Mouse (Mus musculus) lung, embryonic 14.5 days (tissue): ENCODE results near the gene Chrm4. TPM values are rescaled to one million over a fixed set of nuclear protein-coding genes. Genes with fewer than 3 reads are reported as not detected.

Experiments
- ATAC-seq: fragments of 200-750 bp; cut with Nextera tagmentation; 2 replicates; pipeline ENCODE4 v1.8.0; 2017; ENCODE audit warnings: mild to moderate bottlenecking, moderate TSS enrichment, moderate library complexity; ENCODE audit not compliant: insufficient read depth
- DNase-seq: peaks from one replicate; pipeline ENCODE4 v3.0.0-alpha.2; 2015
- H3K27ac ChIP-seq: fragments of 300-500 bp; sonication (generic); 2 replicates; pipeline ENCODE4 v1.5.1; 2014; ENCODE audit warnings: low read depth, mild to moderate bottlenecking, moderate library complexity
- H3K27me3 ChIP-seq: fragments of 300-500 bp; sonication (generic); 2 replicates; pipeline ENCODE4 v1.6.1; 2014; ENCODE audit warnings: low read length, control low read depth; ENCODE audit not compliant: insufficient read depth
- H3K36me3 ChIP-seq: fragments of 300-500 bp; sonication (generic); 2 replicates; pipeline ENCODE4 v1.6.1; 2014; ENCODE audit warnings: control low read depth; ENCODE audit not compliant: insufficient read depth
- H3K4me1 ChIP-seq: fragments of 300-500 bp; sonication (generic); 2 replicates; pipeline ENCODE4 v1.6.1; 2014; ENCODE audit warnings: antibody characterized with exemption, control low read depth; ENCODE audit not compliant: insufficient read depth
- H3K4me2 ChIP-seq: fragments of 300-500 bp; sonication (generic); 2 replicates; pipeline ENCODE4 v1.6.1; 2014; ENCODE audit warnings: mild to moderate bottlenecking
- H3K4me3 ChIP-seq: fragments of 300-500 bp; sonication (generic); 2 replicates; pipeline ENCODE4 v1.5.1; 2014; ENCODE audit warnings: low read depth, low read length
- H3K9ac ChIP-seq: fragments of 300-500 bp; sonication (generic); 2 replicates; pipeline ENCODE4 v1.6.1; 2014
- H3K9me3 ChIP-seq: fragments of 300-500 bp; sonication (generic); 2 replicates; pipeline ENCODE4 v1.6.1; 2016; ENCODE audit warnings: low read depth, low read length, control low read depth
- CTCF ChIP-seq: IDR thresholded peaks from 2 replicates; pipeline ENCODE4 v1.5.1; 2016; ENCODE audit warnings: antibody characterized with exemption, low read depth
- WGBS: fragments of 180-500 bp; shearing (Covaris S2); extraction: QIAGEN DNeasy Blood & Tissue Kit; methylation state at CpG from one replicate; pipeline ENCODE4 v1.1.7; 2014; 5-methylcytosine and 5-hydroxymethylcytosine counted together
- polyA plus RNA-seq: library from polyadenylated mRNA; unstranded; fragments of >200 nt; fragmentation: Nextera tagmentation; extraction: Ambion mirVana; gene quantifications from 2 replicates; pipeline ENCODE4 v1.2.1, GENCODE M21; 2014

The Chrm4 gene
- polyA plus RNA-seq, 1 experiment from 2014 or later, result 0.33 TPM

GRCm38 (mm10) chr2:91933471-91933870, 6.4 kb downstream of the Chrm4 start:
- Histone ChIP-seq H3K9ac (no peak overlapping the region), H3K27ac (0 out of 2 replicates have a peak overlapping the region, but pooled peaks have one; percentile 38), H3K9me3 (no peaks in the 10 kb centered on the region), H3K36me3 (peaks cover 63% of the 10 kb centered on the region), H3K4me3 (no peak overlapping the region), H3K4me2 (no peak overlapping the region), H3K27me3 (no peaks in the 10 kb centered on the region), H3K4me1 (peaks cover 11% of the 10 kb centered on the region)
- 47% methylated on average over 9 of the region's 9 CpGs for WGBS
- no peak for TF ChIP-seq CTCF
- DNase-seq (no peak), ATAC-seq (no peak)

- H3K4me1 ChIP-seq, result peaks cover 11% of the 10 kb centered on the region
Observed at GRCm38 (mm10) chr2:91934016-91934415, 7.0 kb downstream of the Chrm4 start.

GRCm38 (mm10) chr2:91934826-91935525, 7.9 kb downstream of the Chrm4 start:
- Histone ChIP-seq H3K36me3 (peaks cover 69% of the 10 kb centered on the region), H3K9me3 (no peaks in the 10 kb centered on the region), H3K4me3 (no peak overlapping the region), H3K4me1 (peaks cover 11% of the 10 kb centered on the region), H3K27ac (no peak overlapping the region), H3K4me2 (no peak overlapping the region), H3K9ac (no peak overlapping the region), H3K27me3 (no peaks in the 10 kb centered on the region)
- WGBS, result 86% methylated on average over 9 of the region's 9 CpGs
- no peak for DNase-seq
- no peak for TF ChIP-seq CTCF
- no peak for ATAC-seq

More at GRCm38 (mm10) chr2:91934016-91934415, 7.0 kb downstream of the Chrm4 start:
- Histone ChIP-seq H3K27ac (no peak overlapping the region), H3K9ac (no peak overlapping the region), H3K4me2 (no peak overlapping the region), H3K9me3 (no peaks in the 10 kb centered on the region), H3K36me3 (peaks cover 64% of the 10 kb centered on the region), H3K4me3 (no peak overlapping the region), H3K27me3 (no peaks in the 10 kb centered on the region)
- no peak for ATAC-seq
- DNase-seq, result no peak
- WGBS, result 37% methylated on average over 8 of the region's 8 CpGs
- TF ChIP-seq CTCF, result no peak

- no peak for ATAC-seq
- 91% methylated on average over 7 of the region's 7 CpGs for WGBS
- Histone ChIP-seq H3K36me3 (peaks cover 81% of the 10 kb centered on the region), H3K9ac (no peak overlapping the region), H3K27me3 (no peaks in the 10 kb centered on the region), H3K4me3 (no peak overlapping the region), H3K4me2 (no peak overlapping the region), H3K4me1 (peaks cover 11% of the 10 kb centered on the region), H3K9me3 (no peaks in the 10 kb centered on the region), H3K27ac (no peak overlapping the region)
- DNase-seq, result no peak
- TF ChIP-seq CTCF, result no peak
Observed at GRCm38 (mm10) chr2:91936154-91936553, 9.1 kb downstream of the Chrm4 start.

- Histone ChIP-seq H3K4me3 (no peak overlapping the region), H3K9me3 (no peaks in the 10 kb centered on the region), H3K36me3 (peaks cover 67% of the 10 kb centered on the region), H3K4me1 (no peaks in the 10 kb centered on the region; the same call in 1 of the 2 replicates), H3K27ac (no peak overlapping the region), H3K4me2 (no peak overlapping the region), H3K27me3 (no peaks in the 10 kb centered on the region), H3K9ac (no peak overlapping the region)
- TF ChIP-seq CTCF, result no peak
- DNase-seq, result no peak
- WGBS, result 78% methylated on average over 15 of the region's 15 CpGs
- no peak for ATAC-seq
Observed at GRCm38 (mm10) chr2:91939303-91939935, 12.4 kb downstream of the Chrm4 start.

- ATAC-seq (no peak), DNase-seq (no peak)
- Histone ChIP-seq H3K4me3 (no peak overlapping the region), H3K36me3 (peaks cover 47% of the 10 kb centered on the region), H3K9me3 (no peaks in the 10 kb centered on the region), H3K4me2 (no peak overlapping the region), H3K9ac (no peak overlapping the region), H3K27ac (no peak overlapping the region), H3K27me3 (no peaks in the 10 kb centered on the region), H3K4me1 (no peaks in the 10 kb centered on the region; the same call in 1 of the 2 replicates)
- TF ChIP-seq CTCF, result peak; percentile 61
- WGBS, result 59% methylated on average over 6 of the region's 6 CpGs
Observed at GRCm38 (mm10) chr2:91942356-91942755, 15.3 kb downstream of the Chrm4 start.

GRCm38 (mm10) chr2:91944170-91944950, 17.3 kb downstream of the Chrm4 start:
- ATAC-seq, result peak; percentile 72
- H3K27me3 ChIP-seq, result no peaks in the 10 kb centered on the region
- H3K36me3 ChIP-seq, result peaks cover 28% of the 10 kb centered on the region
- peak; percentile 87 for DNase-seq
- H3K27ac ChIP-seq, result no peak overlapping the region
- peak; percentile 98 for TF ChIP-seq CTCF
- H3K9me3 ChIP-seq, result no peaks in the 10 kb centered on the region
- H3K9ac ChIP-seq, result no peak overlapping the region
- no peak overlapping the region for H3K4me2 ChIP-seq
- H3K4me1 ChIP-seq, result peaks cover 4% of the 10 kb centered on the region; the same call in 1 of the 2 replicates
- 36% methylated on average over 13 of the region's 13 CpGs for WGBS
- H3K4me3 ChIP-seq, result no peak overlapping the region
